Mouse (Mus musculus): ENCODE data around the gene Zfp729a. TPM values are rescaled to one million over a fixed set of nuclear protein-coding genes. Genes with fewer than 3 reads are reported as not detected.

Gene Zfp729a
- 0.33 and 0.49 TPM in 2 replicates for polyA plus RNA-seq (2012; ENCODE audit: low replicate concordance)

GRCm38 (mm10) chr13:67637294-67638007 lies at the start of gene Zfp729a, which contains the start of gene Gm49345:
Zfp729a (minus strand) TSS chr13:67637791.
Gm49345 (minus strand) TSS chr13:67637769.

GRCm38 (mm10) chr13:67686971-67687370 lies 49.4 kb upstream of the Zfp729a start, which contains the start of gene Zfp738:
Zfp738 (minus strand) TSS chr13:67687071.

GRCm38 (mm10) chr13:67609066-67609876 lies 28.3 kb downstream of the Zfp729a start, which contains the start of gene Zfp729b:
Zfp729b (minus strand) TSS chr13:67609707.

Other genes with a start within 250 kb of the Zfp729a start
- gene Zfp429, start 238.0 kb downstream of the Zfp729a start, polyA plus RNA-seq (2012; ENCODE audit: low replicate concordance): 4.1 and 8.4 TPM in 2 replicates
- 0.10 and 0.43 TPM in 2 replicates for gene Zfp459, start 216.4 kb downstream of the Zfp729a start, polyA plus RNA-seq (2012; ENCODE audit: low replicate concordance)
- gene Zfp874a, start 186.2 kb downstream of the Zfp729a start, polyA plus RNA-seq (2012; ENCODE audit: low replicate concordance): 0.43 and 0.45 TPM in 2 replicates
- gene Zfp874b, start 153.5 kb downstream of the Zfp729a start, polyA plus RNA-seq (2012; ENCODE audit: low replicate concordance): 0.56 and 1.0 TPM in 2 replicates
- 0.13 and 1.1 TPM in 2 replicates for gene Zfp58, start 137.2 kb downstream of the Zfp729a start, polyA plus RNA-seq (2012; ENCODE audit: low replicate concordance)
- not detected in 2 replicates for gene Gm26965, start 111.6 kb downstream of the Zfp729a start, polyA plus RNA-seq (2012; ENCODE audit: low replicate concordance)
- 1.3 and 2.3 TPM in 2 replicates for gene Zfp87, start 111.6 kb downstream of the Zfp729a start, polyA plus RNA-seq (2012; ENCODE audit: low replicate concordance)
- 0.66 and 0.73 TPM in 2 replicates for gene Zfp748, start 84.0 kb downstream of the Zfp729a start, polyA plus RNA-seq (2012; ENCODE audit: low replicate concordance)
- 0.29 and 1.1 TPM in 2 replicates for gene Zfp729b, start 28.1 kb downstream of the Zfp729a start, polyA plus RNA-seq (2012; ENCODE audit: low replicate concordance)
- gene Gm49345, start within 50 bp of the Zfp729a start, polyA plus RNA-seq (2012; ENCODE audit: low replicate concordance): not detected in 2 replicates
- 0.21 and 2.1 TPM in 2 replicates for gene Zfp738, start 49.3 kb upstream of the Zfp729a start, polyA plus RNA-seq (2012; ENCODE audit: low replicate concordance)
- 0.53 and 1.8 TPM in 2 replicates for gene Zfp65, start 91.4 kb upstream of the Zfp729a start, polyA plus RNA-seq (2012; ENCODE audit: low replicate concordance)
- 0.13 and 0.57 TPM in 2 replicates for gene Zfp85, start 117.4 kb upstream of the Zfp729a start, polyA plus RNA-seq (2012; ENCODE audit: low replicate concordance)
- gene Zfp493, start 141.9 kb upstream of the Zfp729a start, polyA plus RNA-seq (2012; ENCODE audit: low replicate concordance): 0.18 and 0.49 TPM in 2 replicates
- 0.24 and 0.29 TPM in 2 replicates for gene Zfp273, start 175.9 kb upstream of the Zfp729a start, polyA plus RNA-seq (2012; ENCODE audit: low replicate concordance)
- not detected in 2 replicates for gene Gm10037, start 193.3 kb upstream of the Zfp729a start, polyA plus RNA-seq (2012; ENCODE audit: low replicate concordance)
- gene BC048507, start 225.5 kb upstream of the Zfp729a start, polyA plus RNA-seq (2012; ENCODE audit: low replicate concordance): not detected in 2 replicates

Data from hematopoietic multipotent progenitor cell, adult 10-12 weeks (in vitro differentiated cells).